Mouse (Mus musculus) limb, embryonic 11.5 days (tissue): ENCODE measurements around the gene Srbd1. TPM values are rescaled to one million over a fixed set of nuclear protein-coding genes. Genes with fewer than 3 reads are reported as not detected.

ENCODE experiments used
- ATAC-seq: fragments of 200-750 bp; cut with Nextera tagmentation; 2 replicates; pipeline ENCODE4 v1.8.0; 2017; ENCODE audit warnings: low read depth; ENCODE audit not compliant: insufficient number of reproducible peaks, low FRiP score, low TSS enrichment
- DNase-seq: peaks from one replicate; pipeline ENCODE4 v3.0.0-alpha.2; 2015; ENCODE audit warnings: low spot score
- H3K27ac ChIP-seq: fragments of 300-500 bp; sonication (generic); replicated peaks from 2 replicates; pipeline ENCODE4 v1.5.1; 2014; ENCODE audit warnings: low read depth, mild to moderate bottlenecking, low read length
- H3K27me3 ChIP-seq: fragments of 300-500 bp; sonication (generic); 2 replicates; pipeline ENCODE4 v1.6.1; 2014; ENCODE audit warnings: mild to moderate bottlenecking, low read length, mixed read lengths; ENCODE audit not compliant: control insufficient read depth, insufficient read depth
- H3K36me3 ChIP-seq: fragments of 300-500 bp; sonication (generic); 2 replicates; pipeline ENCODE4 v1.6.1; 2014; ENCODE audit warnings: mild to moderate bottlenecking, low read length, moderate library complexity, mixed read lengths; ENCODE audit not compliant: control insufficient read depth, insufficient read depth
- H3K4me1 ChIP-seq: fragments of 300-500 bp; sonication (generic); 2 replicates; pipeline ENCODE4 v1.6.1; 2014; ENCODE audit warnings: low read length, mixed read lengths; ENCODE audit not compliant: control insufficient read depth, insufficient read depth
- H3K4me2 ChIP-seq: fragments of 300-500 bp; sonication (generic); 2 replicates; pipeline ENCODE4 v1.6.1; 2014; ENCODE audit warnings: low read depth, mild to moderate bottlenecking, moderate library complexity; ENCODE audit not compliant: severe bottlenecking
- H3K4me3 ChIP-seq: fragments of 300-500 bp; sonication (generic); 2 replicates; pipeline ENCODE4 v1.5.1; 2014; ENCODE audit warnings: low read depth, low read length
- H3K9ac ChIP-seq: fragments of 300-500 bp; sonication (generic); 2 replicates; pipeline ENCODE4 v1.6.1; 2014; ENCODE audit warnings: mild to moderate bottlenecking, low read length
- H3K9me3 ChIP-seq: fragments of 300-500 bp; sonication (generic); 2 replicates; pipeline ENCODE4 v1.6.1; 2016; ENCODE audit warnings: low read length; ENCODE audit not compliant: control insufficient read depth
- WGBS: fragments of 180-500 bp; shearing (Covaris S2); extraction: QIAGEN DNeasy Blood & Tissue Kit; methylation state at CpG from one replicate; pipeline ENCODE4 v1.1.7; 2014; 5-methylcytosine and 5-hydroxymethylcytosine counted together
- polyA plus RNA-seq: library from polyadenylated mRNA; unstranded; fragments of >200 nt; fragmentation: Nextera tagmentation; extraction: Ambion mirVana; gene quantifications from 2 replicates; pipeline ENCODE4 v1.2.1, GENCODE M21; 2014

Gene Srbd1
- polyA plus RNA-seq, 1 experiment from 2014 or later: 14.3 TPM

GRCm38 (mm10) chr17:85995727-85996126 lies 149.2 kb downstream of the Srbd1 start:
- H3K4me1 ChIP-seq: peaks cover 2% of the 10 kb centered on the region; the same call in 1 of the 2 replicates
- no peaks in the 10 kb centered on the region for H3K27me3 ChIP-seq
- H3K4me2 ChIP-seq: no peak overlapping the region
- H3K27ac ChIP-seq: no peak overlapping the region
- 92% methylated on average over 2 of the region's 2 CpGs for WGBS
- H3K36me3 ChIP-seq: no peaks in the 10 kb centered on the region
- DNase-seq: no peak
- H3K4me3 ChIP-seq: no peak overlapping the region
- no peak for ATAC-seq
- no peak overlapping the region for H3K9ac ChIP-seq
- no peaks in the 10 kb centered on the region for H3K9me3 ChIP-seq

DNA sequence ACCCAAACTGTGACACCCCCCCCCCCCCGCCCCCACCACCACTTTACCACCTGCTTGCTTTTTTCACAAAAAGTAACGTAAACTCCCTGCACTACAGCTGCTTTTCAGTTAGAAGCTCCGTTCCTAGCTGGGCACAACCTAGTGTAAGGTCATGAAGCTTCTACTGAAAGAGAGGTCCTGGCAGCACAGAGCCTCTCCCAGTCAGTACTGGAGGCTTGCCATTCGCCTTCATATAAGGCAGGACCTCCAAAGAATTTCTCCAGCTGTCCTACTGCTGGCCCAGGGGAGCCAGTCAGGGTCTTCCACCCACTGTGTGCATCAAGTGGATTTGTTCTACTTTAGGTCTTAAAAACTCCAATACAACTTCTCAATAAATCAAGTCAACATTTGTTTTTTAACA lies 149.9 kb downstream of the Srbd1 start:
- WGBS: 87% methylated on average over 4 of the region's 4 CpGs

GRCm38 (mm10) chr17:85989058-85989769 lies 155.8 kb downstream of the Srbd1 start:
- no peak for DNase-seq
- Histone ChIP-seq H3K27me3 (no peaks in the 10 kb centered on the region), H3K9ac (no peak overlapping the region)

More for the DNA sequence above, 149.9 kb downstream of the Srbd1 start:
- DNase-seq (no peak), ATAC-seq (no peak)
- no peaks in the 10 kb centered on the region for H3K36me3 ChIP-seq
- no peak overlapping the region for H3K9ac ChIP-seq
- no peak overlapping the region for H3K27ac ChIP-seq
- H3K4me2 ChIP-seq: no peak overlapping the region
- no peaks in the 10 kb centered on the region for H3K9me3 ChIP-seq
- peaks cover 7% of the 10 kb centered on the region; the same call in 1 of the 2 replicates for H3K4me1 ChIP-seq
- no peak overlapping the region for H3K4me3 ChIP-seq
- H3K27me3 ChIP-seq: no peaks in the 10 kb centered on the region

GRCm38 (mm10) chr17:85987531-85987930 lies 157.4 kb downstream of the Srbd1 start:
- H3K36me3 ChIP-seq: no peaks in the 10 kb centered on the region
- no peaks in the 10 kb centered on the region for H3K27me3 ChIP-seq
- no peak for DNase-seq
- H3K4me2 ChIP-seq: no peak overlapping the region
- H3K9me3 ChIP-seq: no peaks in the 10 kb centered on the region
- no peak overlapping the region for H3K9ac ChIP-seq
- peaks cover 14% of the 10 kb centered on the region for H3K4me1 ChIP-seq
- H3K4me3 ChIP-seq: no peak overlapping the region
- 81% methylated on average over 4 of the region's 4 CpGs for WGBS
- no peak overlapping the region for H3K27ac ChIP-seq
- no peak for ATAC-seq

More at GRCm38 (mm10) chr17:85989058-85989769, 155.8 kb downstream of the Srbd1 start:
- Histone ChIP-seq H3K4me1 (peaks cover 14% of the 10 kb centered on the region), H3K9me3 (no peaks in the 10 kb centered on the region), H3K27ac (no peak overlapping the region), H3K4me2 (no peak overlapping the region), H3K36me3 (no peaks in the 10 kb centered on the region), H3K4me3 (no peak overlapping the region)
- peak; percentile 54; the same call in 1 of the 2 replicates for ATAC-seq
- 43% methylated on average over 12 of the region's 12 CpGs for WGBS

DNA sequence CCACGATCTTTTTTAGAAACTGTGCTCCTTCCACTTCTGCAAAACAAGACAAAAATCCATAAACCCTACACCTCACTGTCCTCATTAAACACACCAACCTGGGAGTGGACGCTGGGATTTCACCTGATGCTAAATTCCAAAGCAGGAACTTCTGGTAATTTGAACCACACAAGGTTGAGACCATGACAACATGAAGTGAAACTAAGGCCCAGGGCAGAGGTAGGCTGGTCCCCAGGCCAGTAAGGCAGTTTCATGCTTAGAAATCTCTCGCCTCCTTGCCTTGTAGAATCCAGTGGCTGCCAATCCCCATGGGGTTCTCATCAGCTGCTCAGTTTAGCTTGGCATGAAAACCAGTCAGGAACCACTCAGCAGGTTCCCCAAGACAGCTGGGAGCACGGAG lies 158.4 kb downstream of the Srbd1 start:
- no peak overlapping the region for H3K9ac ChIP-seq
- ATAC-seq (no peak), DNase-seq (no peak)
- no peak overlapping the region for H3K4me3 ChIP-seq
- H3K9me3 ChIP-seq: no peaks in the 10 kb centered on the region
- no peak overlapping the region for H3K4me2 ChIP-seq
- no peak overlapping the region for H3K27ac ChIP-seq
- WGBS: 89% methylated on average over 4 of the region's 4 CpGs
- peaks cover 14% of the 10 kb centered on the region for H3K4me1 ChIP-seq
- no peaks in the 10 kb centered on the region for H3K27me3 ChIP-seq
- H3K36me3 ChIP-seq: no peaks in the 10 kb centered on the region

DNA sequence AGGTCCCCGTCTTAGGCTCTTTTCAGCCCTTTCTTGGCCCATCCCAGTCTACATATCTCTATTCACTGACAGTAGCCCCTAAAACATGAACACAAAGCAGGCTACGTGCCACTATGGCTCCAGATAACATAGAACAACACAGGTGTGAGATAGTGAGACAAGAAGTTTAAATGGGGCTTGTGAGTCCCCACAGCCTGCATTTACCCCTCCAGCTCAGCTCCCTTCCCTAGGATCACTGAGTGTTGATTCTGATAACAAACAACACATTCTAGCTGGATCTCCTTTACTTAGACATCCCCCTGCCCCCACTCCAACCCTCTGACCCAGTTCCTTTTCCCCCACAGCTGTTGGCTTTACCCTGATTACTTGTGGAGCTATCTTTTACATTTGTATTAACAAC lies 158.8 kb downstream of the Srbd1 start:
- Histone ChIP-seq H3K4me1 (peaks cover 13% of the 10 kb centered on the region), H3K27ac (no peak overlapping the region), H3K36me3 (no peaks in the 10 kb centered on the region), H3K4me3 (no peak overlapping the region), H3K27me3 (no peaks in the 10 kb centered on the region), H3K9ac (no peak overlapping the region), H3K4me2 (no peak overlapping the region), H3K9me3 (no peaks in the 10 kb centered on the region)
- WGBS: 84% methylated on average over 2 of the region's 2 CpGs
- DNase-seq (no peak), ATAC-seq (no peak)

GRCm38 (mm10) chr17:85985131-85985530 lies 159.8 kb downstream of the Srbd1 start:
- H3K27ac ChIP-seq: no peak overlapping the region
- DNase-seq: no peak
- WGBS: 86% methylated on average over 11 of the region's 11 CpGs
- H3K4me3 ChIP-seq: no peak overlapping the region
- no peaks in the 10 kb centered on the region for H3K27me3 ChIP-seq
- no peaks in the 10 kb centered on the region for H3K36me3 ChIP-seq
- H3K4me1 ChIP-seq: peaks cover 8% of the 10 kb centered on the region
- H3K9me3 ChIP-seq: no peaks in the 10 kb centered on the region
- ATAC-seq: no peak
- H3K9ac ChIP-seq: no peak overlapping the region
- no peak overlapping the region for H3K4me2 ChIP-seq

DNA sequence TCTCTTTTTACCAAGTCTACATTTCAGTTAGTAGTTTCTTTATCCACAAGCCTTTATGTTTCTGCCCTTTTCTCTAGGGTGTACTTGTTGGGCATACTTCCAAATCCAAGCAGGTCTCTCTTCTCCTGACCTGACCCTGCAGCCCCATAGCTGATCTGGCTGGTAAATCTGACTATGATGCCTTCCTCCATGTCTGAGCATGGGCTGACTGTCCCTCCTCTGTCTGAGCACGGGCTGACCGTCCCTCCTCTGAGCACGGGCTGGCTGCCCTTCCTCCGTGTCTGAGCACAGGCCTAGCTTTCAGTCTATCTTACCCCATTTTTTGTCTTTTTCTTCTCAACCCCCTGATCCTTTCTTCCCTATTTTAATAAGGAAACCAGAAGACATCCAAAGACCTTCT lies 162.7 kb downstream of the Srbd1 start:
- H3K9ac ChIP-seq: no peak overlapping the region
- no peak overlapping the region for H3K4me3 ChIP-seq
- 91% methylated on average over 4 of the region's 4 CpGs for WGBS
- no peak overlapping the region for H3K27ac ChIP-seq
- no peak for DNase-seq
- H3K4me1 ChIP-seq: no peaks in the 10 kb centered on the region
- no peaks in the 10 kb centered on the region for H3K36me3 ChIP-seq
- no peak for ATAC-seq
- no peaks in the 10 kb centered on the region for H3K9me3 ChIP-seq
- no peaks in the 10 kb centered on the region for H3K27me3 ChIP-seq
- H3K4me2 ChIP-seq: no peak overlapping the region

DNA sequence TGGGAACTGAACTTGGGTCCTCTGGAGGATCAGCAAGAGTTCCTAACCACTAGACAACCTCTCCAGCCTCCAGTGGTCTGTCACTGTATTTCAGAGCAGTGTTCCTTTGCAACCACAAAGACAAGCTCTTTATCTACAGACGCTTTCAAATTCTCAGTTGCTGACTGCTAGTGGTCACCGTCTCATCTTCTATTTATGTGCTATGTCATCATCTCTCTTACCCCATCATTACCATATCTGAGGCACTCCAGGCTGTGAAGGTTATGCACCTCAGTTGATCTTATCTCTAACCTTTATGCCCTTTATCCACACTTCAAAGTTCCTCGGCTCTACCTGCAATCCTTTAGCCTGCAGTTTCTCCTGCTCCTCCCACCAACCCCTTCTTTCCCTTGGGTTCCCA lies 163.1 kb downstream of the Srbd1 start:
- DNase-seq: no peak
- Histone ChIP-seq H3K4me1 (no peaks in the 10 kb centered on the region), H3K36me3 (no peaks in the 10 kb centered on the region), H3K4me3 (no peak overlapping the region), H3K4me2 (no peak overlapping the region), H3K27ac (no peak overlapping the region), H3K9me3 (no peaks in the 10 kb centered on the region), H3K27me3 (no peaks in the 10 kb centered on the region), H3K9ac (no peak overlapping the region)
- no peak for ATAC-seq
- WGBS: 92% methylated on average over 3 of the region's 3 CpGs
